Mouse (Mus musculus) erythroblast, embryonic 14.5 days (primary cell): ENCODE measurements around the gene Mrps10.

Experiments used
- GATA1 ChIP-seq: IDR thresholded peaks from 2 replicates; pipeline ENCODE4 v1.6.1; 2012; ENCODE audit warnings: low read length, inconsistent platforms, mixed read lengths
- TAL1 ChIP-seq: IDR thresholded peaks from 3 replicates; pipeline ENCODE4 v1.6.1; 2012; ENCODE audit warnings: low read length, inconsistent platforms, mixed read lengths

DNA sequence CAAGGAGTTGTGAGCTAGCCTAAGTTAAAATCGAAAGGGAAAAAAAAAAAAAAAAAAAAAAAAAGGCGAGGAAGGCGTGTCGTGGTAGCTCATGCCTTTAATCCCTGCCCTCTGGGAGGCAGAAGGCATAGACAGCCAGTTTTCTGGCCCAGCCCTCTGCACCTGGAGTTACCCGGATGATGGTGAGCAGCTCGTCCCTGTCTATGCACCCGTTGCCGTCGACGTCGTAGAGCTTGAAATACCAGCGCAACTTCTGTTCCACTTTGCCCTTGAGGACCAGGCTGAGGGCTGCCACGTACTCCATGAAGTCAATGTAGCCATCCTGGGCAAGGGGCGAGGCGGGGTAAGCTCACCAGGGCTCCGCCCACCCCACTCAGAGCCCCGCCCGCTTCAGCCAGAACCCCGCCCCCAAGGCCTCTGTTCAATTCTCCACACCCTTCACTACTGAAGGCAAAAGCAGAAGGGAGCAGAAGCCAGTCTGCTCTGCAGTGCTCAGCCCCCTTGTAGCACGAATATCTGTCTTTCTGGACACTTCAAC lies 26.8 kb downstream of the Mrps10 start:
- TF ChIP-seq TAL1 (no peak), GATA1 (no peak)
